Mouse (Mus musculus) CH12F3 (cell line): ENCODE data around the gene Hck.

Experiments
- in situ Hi-C: fragments of 300-500 bp; cut with MboI; formaldehyde crosslinking; loops from 2 replicates; pipeline ENCODE4 v1.14.3; 2020; ENCODE audit warnings: low sequenced_read_pairs

Hck gene

DNA sequence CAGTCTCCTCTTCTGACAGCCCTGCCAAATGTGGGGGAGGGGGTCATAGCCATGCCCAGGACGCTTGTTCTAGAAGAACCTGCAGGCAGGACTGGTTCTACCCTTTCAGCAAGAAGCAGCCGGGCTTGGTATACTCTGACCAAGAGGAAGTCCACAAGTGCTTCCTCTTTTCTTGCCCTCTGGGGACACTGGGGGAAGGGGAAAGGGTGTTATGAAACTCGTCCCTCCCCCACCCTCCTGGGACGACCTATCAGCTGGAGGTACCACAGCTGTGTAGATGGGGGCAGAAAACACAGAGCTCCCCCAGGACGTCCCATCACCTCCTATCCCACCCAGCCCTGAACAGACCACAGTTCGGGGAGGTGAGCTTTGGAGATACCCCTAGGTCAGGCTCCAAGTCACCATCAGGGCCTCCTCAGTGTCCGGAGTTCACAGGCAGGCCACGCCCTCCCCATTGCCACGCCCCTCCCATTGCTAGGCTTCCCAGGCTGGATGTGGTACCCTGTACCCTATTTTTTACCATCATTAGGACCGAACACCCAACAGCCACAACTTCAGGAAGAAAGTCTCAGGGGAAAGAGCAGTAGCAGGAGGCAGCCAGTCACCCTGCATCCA is 17.6 kb upstream of the Hck start:
- in situ Hi-C loops = no loop called here

DNA sequence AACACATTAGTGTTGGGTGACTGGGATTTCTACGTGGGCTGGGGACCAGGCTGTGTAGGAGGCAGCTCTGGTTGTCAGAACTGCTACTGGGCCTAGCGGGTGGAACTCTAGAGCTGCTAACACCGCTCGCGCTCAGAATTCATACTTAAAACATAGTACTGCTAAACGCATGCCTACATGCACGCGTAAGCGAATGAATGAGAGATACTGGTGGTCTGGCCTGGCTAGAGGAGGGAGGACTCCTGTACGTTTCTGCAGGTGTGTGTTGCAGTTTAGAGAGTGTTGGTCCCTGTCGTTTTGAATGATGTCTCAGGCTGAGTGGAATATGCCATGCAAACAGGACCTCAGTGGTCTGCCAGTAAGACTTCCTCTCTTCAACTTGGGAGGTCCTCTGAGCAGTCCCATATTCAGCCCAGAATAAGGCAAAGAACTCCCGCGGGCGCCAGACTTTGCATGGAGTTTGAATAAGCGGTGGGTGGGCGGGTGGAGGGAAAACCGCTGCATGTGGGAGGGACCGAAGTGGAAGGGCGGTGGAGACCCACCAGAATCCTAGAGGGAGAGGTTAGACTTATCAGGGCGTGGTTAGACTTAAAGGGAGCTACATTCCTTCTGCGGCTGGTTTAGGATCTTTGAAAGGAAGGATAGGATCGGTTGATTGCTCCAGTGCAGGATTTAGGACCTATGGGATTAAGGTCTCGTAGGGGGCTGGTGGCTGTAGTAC is 1.1 kb upstream of the Hck start:
- in situ Hi-C loops = no loop called here

DNA sequence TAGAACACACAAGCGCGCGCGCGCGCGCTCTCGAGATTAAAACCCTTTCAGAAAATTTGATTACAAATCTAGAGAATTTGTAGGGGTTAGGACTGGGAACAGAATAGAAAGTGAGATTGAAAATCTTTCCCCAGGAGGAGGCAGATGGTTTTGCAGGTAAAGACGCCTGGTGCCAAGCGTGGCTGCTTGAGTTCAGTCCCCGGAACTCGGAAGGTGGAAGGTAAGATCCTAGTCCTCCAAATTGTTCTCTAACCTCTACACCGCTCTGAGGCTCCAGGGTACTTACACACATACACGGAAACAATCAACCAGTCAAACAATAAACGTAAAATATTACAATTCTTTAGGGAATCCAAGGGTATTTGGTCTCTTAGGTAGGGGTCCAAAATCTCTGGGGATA is 466 bp upstream of the Hck start:
- in situ Hi-C loops = no loop called here

DNA sequence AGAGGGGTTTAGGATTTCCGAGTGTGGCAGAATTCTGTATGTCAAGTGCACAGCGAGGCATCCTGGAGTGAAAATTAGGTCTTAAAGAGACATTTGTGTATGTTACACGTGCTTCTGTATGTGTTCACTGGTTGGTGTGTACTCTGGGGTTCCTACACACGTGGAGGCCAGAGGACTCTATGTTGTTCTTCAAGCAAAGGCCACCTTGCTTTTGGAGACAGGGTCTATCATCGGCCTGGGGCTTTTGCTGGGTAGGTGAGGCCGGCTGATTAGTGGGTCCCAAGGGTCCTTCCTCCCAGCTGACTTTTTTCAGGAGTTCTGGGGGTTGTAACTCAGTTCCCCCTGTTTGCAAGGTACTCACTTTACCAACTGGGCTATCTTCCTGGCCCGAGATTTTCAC is 1.3 kb downstream of the Hck start:
- in situ Hi-C loops = no loop called here

DNA sequence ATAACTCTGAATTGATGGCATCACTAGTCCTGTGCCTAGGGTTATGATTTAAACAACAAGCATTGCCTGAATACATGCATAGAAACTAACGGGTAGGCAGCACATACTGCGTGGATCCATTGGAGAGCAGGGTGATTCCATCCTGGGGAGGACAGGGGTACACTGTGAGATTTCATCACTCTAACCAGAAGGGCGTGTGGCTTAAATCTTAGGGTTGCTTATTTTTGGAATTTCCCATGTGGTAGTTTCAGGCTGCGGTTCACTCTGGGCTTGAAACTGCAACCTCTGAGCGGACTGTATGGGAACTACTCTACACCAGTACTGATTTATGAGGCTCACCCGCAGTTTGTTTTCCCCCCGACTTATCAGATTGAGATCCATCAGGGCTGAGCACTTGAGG is 3.0 kb downstream of the Hck start:
- in situ Hi-C loops = no loop called here

DNA sequence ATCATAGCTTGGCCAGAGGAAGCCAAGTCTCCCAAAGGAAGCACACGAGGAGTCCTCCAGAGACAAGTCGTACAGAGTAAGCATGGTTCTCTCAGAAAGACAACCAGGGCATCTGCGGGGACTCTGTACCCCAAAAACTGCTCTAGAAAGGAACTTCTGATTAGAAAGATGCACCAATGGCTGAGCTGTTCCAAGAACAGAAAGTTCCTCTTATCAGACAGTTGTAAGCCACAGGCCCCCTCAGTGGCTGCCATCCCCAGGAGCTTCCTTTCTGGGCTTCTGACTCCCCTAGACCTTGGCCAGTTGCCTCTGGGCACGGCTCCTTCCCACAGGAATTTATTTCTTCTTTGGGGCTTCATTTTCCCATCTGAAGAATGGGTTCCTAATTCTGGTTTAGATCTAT is 7.4 kb downstream of the Hck start:
- in situ Hi-C loops = no loop called here

DNA sequence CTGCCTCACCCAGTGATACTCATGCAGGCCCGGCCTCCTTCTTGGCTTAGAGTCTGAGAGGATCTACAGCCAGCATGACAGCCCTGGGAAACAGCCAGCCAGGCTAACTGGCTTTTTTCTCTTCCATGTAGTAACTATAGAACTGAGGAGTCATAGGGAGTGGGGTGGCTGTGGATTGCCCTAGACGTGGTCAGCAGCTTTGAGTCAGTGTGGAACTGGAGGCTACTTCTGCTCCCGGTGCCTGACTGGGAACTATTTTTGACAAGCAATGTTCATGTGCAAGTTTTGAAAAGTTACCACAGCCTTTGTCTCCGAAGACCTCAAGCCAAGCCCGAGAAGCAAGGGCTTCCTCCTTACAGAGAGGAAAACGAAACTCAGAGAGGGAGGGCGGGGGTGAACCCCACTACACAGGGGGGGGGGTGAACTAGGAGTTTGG is 8.8 kb downstream of the Hck start:
- in situ Hi-C loops = no loop called here

DNA sequence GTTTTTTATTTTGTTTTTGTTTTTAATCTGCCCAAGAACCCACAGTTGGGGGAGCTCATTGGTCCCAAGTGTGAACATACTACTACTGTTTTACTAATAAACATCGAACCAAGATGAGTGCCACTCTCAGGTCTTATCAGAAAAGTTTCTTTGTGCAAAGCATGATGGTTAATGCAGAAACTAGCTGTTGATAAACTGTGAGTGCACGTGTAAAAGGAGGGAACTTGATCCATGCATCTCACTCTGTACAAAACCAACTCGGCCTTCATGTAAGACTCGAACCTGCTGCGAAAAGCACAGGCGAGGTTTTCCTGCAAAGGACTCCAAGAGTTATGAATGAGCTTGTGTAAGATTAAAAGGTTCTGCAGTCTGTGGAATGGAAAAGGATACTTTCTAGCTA is 11.2 kb downstream of the Hck start:
- in situ Hi-C loops = no loop called here

DNA sequence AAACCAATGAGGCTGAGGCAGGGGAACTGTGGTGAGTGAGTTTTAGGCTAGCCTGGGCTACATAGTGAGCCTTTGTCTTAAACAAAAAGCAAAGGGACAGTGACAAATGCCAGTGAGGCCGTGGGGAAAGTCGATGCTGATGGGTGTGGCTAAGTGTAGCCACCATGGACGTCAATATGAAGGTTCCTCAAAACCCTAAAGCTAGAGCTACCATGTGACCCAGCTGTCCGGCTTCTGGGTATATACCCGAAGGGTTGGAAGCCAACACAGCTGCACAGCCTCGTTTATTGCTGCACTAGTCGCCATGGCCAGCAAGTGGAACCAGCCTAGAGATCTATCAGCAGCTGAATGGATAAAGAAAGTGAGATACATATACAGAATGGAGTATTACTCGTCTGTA is 11.9 kb downstream of the Hck start:
- in situ Hi-C loops = no loop called here

DNA sequence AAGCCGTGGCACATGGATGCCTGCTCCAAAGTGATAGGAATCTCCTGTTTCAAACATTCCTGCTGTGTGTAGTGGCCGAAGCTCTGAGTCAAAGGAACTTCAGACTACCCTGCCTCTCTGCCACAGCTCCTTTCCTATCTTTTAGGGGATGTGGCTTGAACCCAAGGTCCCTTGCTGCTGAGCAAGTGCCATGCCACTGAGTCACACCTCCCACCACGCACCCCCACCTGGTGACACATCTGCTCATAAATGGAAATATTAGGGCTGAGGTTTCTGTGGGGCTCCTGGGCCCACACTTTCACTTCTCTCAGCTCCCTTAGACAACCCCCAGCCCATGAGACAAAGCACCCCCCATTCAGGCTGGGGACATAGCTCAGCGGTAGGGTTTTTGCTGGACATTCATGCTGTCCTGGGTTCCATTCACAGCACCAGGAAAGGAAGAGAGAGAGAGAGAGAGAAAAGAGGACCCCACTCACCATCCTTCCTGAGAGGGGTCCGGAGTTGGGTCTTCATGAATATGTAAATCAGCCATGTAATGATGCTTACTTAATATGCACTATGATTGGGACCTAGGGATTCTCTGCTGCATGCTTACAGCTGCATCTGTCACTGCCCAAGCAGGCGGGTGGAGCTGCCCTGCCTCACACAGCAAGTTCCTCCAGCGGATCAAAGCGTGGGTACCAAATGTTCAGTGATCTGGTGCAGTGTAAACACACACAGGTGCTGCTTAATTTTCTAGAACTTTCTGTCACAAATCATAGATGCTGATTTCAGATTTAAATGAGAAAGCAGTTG is 13.8 kb downstream of the Hck start:
- in situ Hi-C loops = no loop called here

DNA sequence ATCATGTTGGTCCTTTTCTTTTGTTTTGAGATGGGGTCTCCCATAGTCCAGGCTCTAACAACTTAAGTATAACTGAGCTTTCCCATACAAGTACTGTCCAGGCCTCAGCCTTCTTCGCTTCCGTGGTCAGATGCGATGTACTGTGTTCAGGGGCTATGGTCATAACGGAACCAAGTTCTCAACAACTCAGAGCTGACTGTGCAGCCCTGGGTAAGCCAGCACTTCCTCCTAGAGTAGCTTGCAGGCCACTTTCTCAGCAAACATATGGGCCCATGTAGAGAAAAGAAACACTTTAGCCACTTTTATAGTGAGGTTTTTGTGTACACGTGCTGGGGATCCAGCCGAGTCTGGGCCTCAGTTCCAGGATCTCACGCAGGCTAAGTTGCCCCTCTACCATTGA is 14.4 kb downstream of the Hck start:
- in situ Hi-C loops = no loop called here

DNA sequence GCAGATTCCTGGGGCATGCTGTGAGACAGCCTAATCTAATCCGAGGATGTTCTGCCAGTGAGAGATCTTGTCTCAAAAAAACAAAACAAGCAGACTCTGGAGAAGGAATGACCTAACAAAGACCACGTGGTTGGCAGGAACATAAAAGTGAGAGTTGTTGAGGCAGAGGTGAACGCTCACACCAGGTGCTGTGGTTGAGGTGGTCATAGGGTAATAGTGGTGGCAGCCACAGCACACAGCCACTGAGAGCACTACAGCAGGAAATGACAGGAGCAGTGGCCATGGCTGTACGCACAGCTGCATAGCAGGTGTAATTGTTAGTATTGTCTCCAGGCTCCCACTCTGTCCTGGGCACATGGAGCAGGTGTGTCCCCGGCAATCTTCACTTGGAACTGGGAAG is 17.6 kb downstream of the Hck start:
- in situ Hi-C loops = no loop called here

DNA sequence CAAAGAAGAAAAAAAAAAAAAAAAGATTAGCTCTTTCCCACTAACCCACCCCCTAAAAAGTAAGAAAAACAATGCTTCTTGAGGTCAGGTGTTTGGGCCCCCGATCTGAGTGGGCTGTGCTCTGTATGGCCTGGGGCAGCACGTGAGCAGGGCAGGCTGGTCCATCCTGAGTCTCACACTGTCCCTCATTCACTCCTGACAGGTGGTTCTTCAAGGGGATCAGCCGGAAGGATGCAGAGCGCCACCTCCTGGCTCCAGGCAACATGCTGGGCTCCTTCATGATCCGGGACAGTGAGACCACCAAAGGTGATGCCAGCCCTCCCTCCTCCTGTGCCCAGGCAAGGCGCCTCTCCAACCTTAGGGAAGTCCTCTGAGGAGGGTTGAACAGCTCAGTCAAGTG is 22.8 kb downstream of the Hck start:
- in situ Hi-C loops = no loop called here

DNA sequence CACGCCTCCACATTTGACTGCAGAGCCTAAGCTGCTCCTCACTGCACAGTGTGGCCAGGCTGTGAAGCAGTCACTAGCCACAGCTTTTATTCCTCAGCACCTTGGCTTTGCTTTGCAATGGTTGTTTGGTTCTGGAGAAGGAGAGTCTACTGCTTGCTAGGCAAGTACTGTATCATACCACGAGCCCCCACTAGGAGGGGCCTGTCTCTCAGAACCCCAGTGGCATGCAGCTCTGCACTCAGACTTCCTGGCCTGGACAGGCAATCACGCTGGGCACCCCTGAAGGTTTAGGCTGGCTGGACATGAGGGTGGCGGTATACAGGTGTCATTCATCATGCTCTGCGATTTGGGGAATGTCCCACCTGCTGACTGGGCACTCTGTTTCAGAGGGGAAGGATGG is 26.0 kb downstream of the Hck start:
- in situ Hi-C loops = no loop called here

DNA sequence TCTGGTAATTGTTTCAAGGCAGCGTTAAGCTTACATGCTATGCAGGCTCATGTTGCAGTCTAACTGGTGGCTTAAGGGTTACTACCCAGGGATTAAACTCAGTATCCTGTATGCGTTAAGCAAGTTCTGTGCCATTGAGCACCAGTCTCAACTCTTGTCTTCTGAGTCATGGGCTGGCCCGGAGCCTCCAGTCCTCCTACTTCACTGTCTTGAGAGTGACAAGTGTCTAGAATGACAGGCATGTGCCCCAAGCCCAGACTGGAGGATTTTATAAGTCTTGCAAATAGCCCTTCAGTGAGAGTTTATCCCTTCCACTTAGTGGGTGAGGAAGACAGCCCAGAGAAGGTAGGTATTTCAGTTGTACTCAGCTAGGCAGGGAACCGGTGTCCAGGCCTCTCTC is 27.9 kb downstream of the Hck start:
- in situ Hi-C loops = no loop called here

DNA sequence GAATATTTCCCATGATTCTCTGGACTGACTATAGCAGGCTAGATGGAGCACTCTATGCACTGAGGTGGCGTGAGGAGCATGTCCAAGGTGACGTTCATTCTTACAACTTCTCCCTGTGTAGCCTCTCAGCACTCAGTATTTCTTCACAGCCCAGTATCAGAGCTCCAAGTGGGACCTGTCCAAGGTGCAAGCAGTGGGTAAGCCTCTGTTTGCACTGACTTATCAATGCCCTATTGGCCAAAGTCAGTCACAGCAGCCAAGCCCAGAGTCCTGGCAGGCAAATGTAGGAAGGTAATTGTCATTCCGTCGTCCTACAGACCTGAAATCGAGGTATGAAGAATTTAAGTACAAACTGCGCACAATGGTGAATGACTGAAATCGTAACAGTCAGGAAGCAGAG is 30.9 kb downstream of the Hck start:
- in situ Hi-C loops = no loop called here

DNA sequence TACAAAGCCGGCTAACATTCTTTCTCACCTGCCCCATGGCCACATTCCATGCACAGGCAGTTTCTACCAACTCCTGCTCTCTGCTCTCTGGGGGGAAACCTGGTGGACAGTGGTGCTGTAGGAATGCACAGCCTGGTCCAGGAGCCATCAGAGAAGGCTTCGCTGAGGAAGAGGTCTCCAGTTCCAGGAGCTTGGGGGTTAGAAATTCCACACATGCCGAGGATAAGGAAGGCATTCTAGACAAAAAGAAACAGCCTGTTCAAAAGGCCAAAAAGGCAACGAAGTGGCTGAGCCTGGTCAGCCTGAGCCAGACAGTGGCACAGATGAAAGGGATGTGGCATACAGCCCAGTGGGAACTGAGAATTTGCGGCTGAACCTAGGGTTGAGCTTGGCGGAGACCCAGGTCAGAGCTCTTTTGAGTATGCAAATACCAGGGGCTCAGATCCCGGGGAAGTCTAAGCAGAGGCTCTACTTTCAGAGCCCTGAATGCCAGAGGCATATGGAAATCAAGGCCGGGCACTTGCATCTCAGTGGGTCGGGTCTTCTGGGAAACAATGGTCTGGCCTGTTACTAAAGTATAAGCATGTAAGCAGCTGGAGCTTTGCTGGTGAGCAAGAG is 31.8 kb downstream of the Hck start:
- in situ Hi-C loops = loop anchor here (10.0 kb wide), 1 partner anchor 225 kb away; the partner anchor contains the start of gene Mylk2

DNA sequence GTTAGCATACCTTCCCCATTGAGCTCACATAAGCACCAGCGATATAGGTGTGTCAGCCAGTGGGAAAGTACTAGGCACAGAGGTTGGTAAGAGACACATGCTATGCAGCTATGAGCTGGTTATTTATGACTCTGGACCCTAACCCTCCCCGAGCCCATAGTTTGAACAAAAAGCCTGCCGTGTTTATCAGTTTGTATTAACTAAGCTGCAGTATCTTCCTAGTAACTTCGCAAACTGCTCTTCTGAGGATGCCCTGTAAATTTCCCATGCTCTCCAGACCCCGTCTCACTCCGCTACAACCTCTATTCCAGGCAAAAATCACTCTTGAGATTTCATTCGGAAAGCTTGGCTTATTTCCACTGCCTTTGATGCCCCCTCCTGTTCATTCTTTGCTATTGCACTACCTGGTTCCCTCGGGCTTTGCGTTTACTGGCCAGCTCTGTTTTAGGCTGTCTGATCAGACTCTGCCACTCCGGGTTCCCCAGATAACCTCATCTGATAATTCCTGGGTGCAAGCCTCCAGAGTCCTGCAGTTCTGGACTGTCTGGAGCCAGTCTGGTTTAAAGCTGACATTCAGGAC is 34.4 kb downstream of the Hck start:
- in situ Hi-C loops = loop anchor here (10.0 kb wide), 1 partner anchor 228 kb away; the partner anchor contains the start of gene Mylk2

DNA sequence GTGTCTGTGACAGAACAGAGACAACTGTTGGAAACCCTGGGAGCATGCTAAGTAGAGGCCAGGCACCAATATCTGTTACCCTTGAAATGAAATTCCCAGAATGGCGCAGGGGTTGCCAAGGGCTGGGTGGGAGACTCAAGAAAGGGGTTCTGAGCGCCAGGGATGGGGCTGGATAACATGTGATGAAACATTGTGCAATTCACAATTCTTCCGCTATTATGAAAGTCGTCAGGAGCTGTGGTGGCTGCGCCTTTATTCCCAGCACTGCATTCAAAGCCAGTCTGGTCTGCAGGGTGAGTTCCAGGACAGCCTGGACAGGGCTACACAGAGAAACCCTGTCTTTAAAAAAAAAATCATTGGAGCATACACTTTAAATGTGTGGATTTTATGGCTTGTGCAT is 37.1 kb downstream of the Hck start:
- in situ Hi-C loops = loop anchor here (10.0 kb wide), 1 partner anchor 231 kb away; the partner anchor contains the start of gene Mylk2

DNA sequence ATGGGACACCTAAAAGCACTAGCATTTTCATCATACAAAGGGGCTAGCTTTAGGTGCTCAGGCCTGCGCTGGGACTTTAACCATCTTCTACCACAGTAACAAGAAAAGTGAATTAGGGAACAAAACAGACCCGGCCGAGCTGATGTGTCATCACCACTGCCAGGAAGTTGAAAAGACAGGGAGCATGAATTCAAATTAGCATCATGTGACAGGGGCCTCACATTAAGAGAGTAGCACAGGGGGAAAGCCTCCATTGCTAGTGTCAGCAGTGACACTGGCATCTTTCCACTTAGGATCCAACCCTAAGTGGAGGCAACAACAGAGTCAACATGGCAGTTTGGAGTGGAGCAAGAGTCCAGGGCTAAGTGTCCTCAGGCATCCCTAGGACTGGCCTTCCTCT is 39.0 kb downstream of the Hck start:
- in situ Hi-C loops = loop anchor here (10.0 kb wide), 1 partner anchor 232 kb away; the partner anchor contains the start of gene Mylk2

DNA sequence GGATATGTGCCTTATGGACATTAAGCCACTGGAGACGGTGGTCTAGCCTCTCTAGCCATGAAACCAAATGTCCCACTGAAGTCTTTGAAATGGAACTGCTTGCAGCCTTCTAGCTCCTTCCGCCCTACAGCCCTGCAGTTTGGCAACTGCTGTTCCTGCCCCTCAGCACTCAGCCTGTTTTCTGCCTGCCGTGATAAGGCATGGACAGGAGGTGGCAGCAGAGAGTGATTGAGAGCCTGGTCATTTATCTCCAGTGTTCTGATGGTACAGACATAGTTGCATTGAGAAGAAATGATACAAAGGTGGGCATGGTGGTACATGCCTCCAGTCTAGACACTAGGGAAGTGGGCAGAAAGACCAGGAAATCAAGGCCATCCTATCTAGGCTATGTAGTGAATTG is 39.4 kb downstream of the Hck start:
- in situ Hi-C loops = loop anchor here (10.0 kb wide), 1 partner anchor 233 kb away; the partner anchor contains the start of gene Mylk2
